12 mouse cellular contexts compared by ENCODE assay signal in genomic region chr7:30744022-30744598, GRCm38 (mm10). TPM values are rescaled to one million over a fixed set of nuclear protein-coding genes. Genes with fewer than 3 reads are reported as not detected.
DNase-seq lines count a peak whose midpoint lies in the region; ATAC-seq and TF ChIP-seq lines count a peak whose summit lies in the region.
"Had no signal": no experiment of that assay in that cellular context is flagged by ENCODE, and none has a peak within 500 bp of the region (broad histone marks: within the 10 kb centered on the region; RNA-seq: fewer than 3 reads in every experiment).

No protein-coding gene starts in this region.

- TF ChIP-seq CTCF in lung, embryonic 14.5 days (IDR thresholded peaks at IDR 0.05; ENCODE audit: low read depth): no peak; the same call in 1 of the 2 replicates

- WGBS in hindbrain, embryonic 14.5 days: 58% methylated on average over 4 of the region's 4 CpGs
- WGBS in hindbrain, embryonic 12.5 days: 52% methylated on average over 4 of the region's 4 CpGs
- WGBS in lung, embryonic 14.5 days: 23% methylated on average over 4 of the region's 4 CpGs

- peak; percentile 29 for DNase-seq in hindbrain, embryonic 14.5 days (ENCODE audit: low spot score)
- peak; percentile 51 for DNase-seq in Muller cell, postnatal 12 days (ENCODE audit: inconsistent ontology term)
- DNase-seq in forelimb bud, embryonic 11.5 days (ENCODE audit: low read depth, low spot score): peak; percentile 4
- peak; percentile 36 for DNase-seq in lung, embryonic 14.5 days
- DNase-seq in layer of hippocampus, postnatal 14 days (ENCODE audit: low spot score in 2 of 2): no peak
- no peak for DNase-seq in left cerebral cortex, postnatal 25 days (ENCODE audit: low spot score in 2 of 2)

- H3K4me1 ChIP-seq in hindbrain, embryonic 14.5 days (replicated peaks; ENCODE audit: control insufficient read depth, insufficient read depth, low read length): no peaks in the 10 kb centered on the region
- no peaks in the 10 kb centered on the region for H3K4me1 ChIP-seq in hindbrain, embryonic 12.5 days
- H3K4me1 ChIP-seq in lung, embryonic 14.5 days (ENCODE audit: insufficient read depth): no peaks in the 10 kb centered on the region

- no peak overlapping the region for H3K4me3 ChIP-seq in hindbrain, embryonic 14.5 days (replicated peaks; ENCODE audit: low read length)
- H3K4me3 ChIP-seq in hindbrain, embryonic 12.5 days: no peak overlapping the region
- H3K4me3 ChIP-seq in lung, embryonic 14.5 days (ENCODE audit: low read depth, low read length): no peak overlapping the region

- no peak overlapping the region for H3K4me2 ChIP-seq in hindbrain, embryonic 14.5 days (replicated peaks)
- no peak overlapping the region for H3K4me2 ChIP-seq in hindbrain, embryonic 12.5 days (replicated peaks)
- no peak overlapping the region for H3K4me2 ChIP-seq in lung, embryonic 14.5 days

- H3K27ac ChIP-seq in hindbrain, embryonic 14.5 days: no peak overlapping the region
- no peak overlapping the region for H3K27ac ChIP-seq in hindbrain, embryonic 12.5 days
- H3K27ac ChIP-seq in lung, embryonic 14.5 days (ENCODE audit: low read depth): peak overlapping the region; percentile 24; the same call in 1 of the 2 replicates

- no peak; the same call in 1 of the 2 replicates for ATAC-seq in hindbrain, embryonic 14.5 days (ENCODE audit: low FRiP score)
- ATAC-seq in hindbrain, embryonic 12.5 days (ENCODE audit: low FRiP score): no peak
- peak; percentile 52; the same call in 1 of the 2 replicates for ATAC-seq in lung, embryonic 14.5 days (ENCODE audit: insufficient read depth)
- ATAC-seq in erythroid progenitor cell, adult 5-6 weeks (replicated peaks; ENCODE audit: low FRiP score, poor library complexity, severe bottlenecking): no peak

- no peak overlapping the region for H3K9ac ChIP-seq in hindbrain, embryonic 14.5 days
- H3K9ac ChIP-seq in hindbrain, embryonic 12.5 days: no peak overlapping the region
- no peak overlapping the region for H3K9ac ChIP-seq in lung, embryonic 14.5 days

- peaks cover 11% of the 10 kb centered on the region; the same call in 1 of the 2 replicates for H3K36me3 ChIP-seq in hindbrain, embryonic 14.5 days (replicated peaks; ENCODE audit: control insufficient read depth, insufficient read depth)
- H3K36me3 ChIP-seq in hindbrain, embryonic 12.5 days: peaks cover 18% of the 10 kb centered on the region
- H3K36me3 ChIP-seq in lung, embryonic 14.5 days (ENCODE audit: insufficient read depth): no peaks in the 10 kb centered on the region

- H3K27me3 ChIP-seq in hindbrain, embryonic 14.5 days (ENCODE audit: control insufficient read depth, insufficient read depth, low read length): no peaks in the 10 kb centered on the region
- no peaks in the 10 kb centered on the region for H3K27me3 ChIP-seq in hindbrain, embryonic 12.5 days
- H3K27me3 ChIP-seq in lung, embryonic 14.5 days (ENCODE audit: insufficient read depth, low read length): no peaks in the 10 kb centered on the region

- H3K9me3 ChIP-seq in hindbrain, embryonic 14.5 days (ENCODE audit: control insufficient read depth, low read length): no peaks in the 10 kb centered on the region
- no peaks in the 10 kb centered on the region for H3K9me3 ChIP-seq in hindbrain, embryonic 12.5 days (replicated peaks)
- H3K9me3 ChIP-seq in lung, embryonic 14.5 days (ENCODE audit: low read depth, low read length): no peaks in the 10 kb centered on the region
- H3K9me3 ChIP-seq: G1E had no signal

- intact Hi-C loops in left cerebral cortex, postnatal 25 days (cut with DNase I): no loop called here

RNA-seq across cellular contexts. Expression of gene Gapdhs, which starts 0.6 kb away (rescaled TPM):
- 0.14 and 1.3 TPM in 2 replicates for polyA plus RNA-seq in hindbrain, embryonic 14.5 days (2014; fragmentation: Nextera tagmentation; extraction: Ambion mirVana)
- 0.76 and 1.1 TPM in 2 replicates for polyA plus RNA-seq in hindbrain, embryonic 12.5 days (2016; fragmentation: Nextera tagmentation; extraction: Ambion mirVana)
- 0.68 and 0.91 TPM in 2 replicates for polyA plus RNA-seq in lung, embryonic 14.5 days (2014; fragmentation: Nextera tagmentation; extraction: Ambion mirVana)
- not detected in 2 replicates for total RNA-seq in erythroid progenitor cell, adult 5-6 weeks (2015; ENCODE audit: low replicate concordance)
- not detected in 2 replicates for total RNA-seq in erythroid progenitor cell, adult 5-6 weeks (2017; ENCODE audit: low replicate concordance)
- not detected for total RNA-seq in layer of hippocampus, postnatal 14 days (2021)
- not detected for total RNA-seq in left cerebral cortex, postnatal 25 days (2021)
- total RNA-seq: G1E; layer of hippocampus, postnatal 25 days had no signal
- polyA plus RNA-seq: G1E; spleen, adult 2 months had no signal

RNA-seq across cellular contexts. Expression of gene Sbsn, which starts 7.2 kb away (rescaled TPM):
- polyA plus RNA-seq in hindbrain, embryonic 14.5 days (2014; fragmentation: Nextera tagmentation; extraction: Ambion mirVana): 0.65 and 2.1 TPM in 2 replicates
- 1.7 and 2.5 TPM in 2 replicates for polyA plus RNA-seq in hindbrain, embryonic 12.5 days (2016; fragmentation: Nextera tagmentation; extraction: Ambion mirVana)
- 0.34 and 1.3 TPM in 2 replicates for polyA plus RNA-seq in lung, embryonic 14.5 days (2014; fragmentation: Nextera tagmentation; extraction: Ambion mirVana)
- total RNA-seq in erythroid progenitor cell, adult 5-6 weeks (2015; ENCODE audit: low replicate concordance): not detected in 2 replicates
- not detected in 2 replicates for total RNA-seq in erythroid progenitor cell, adult 5-6 weeks (2017; ENCODE audit: low replicate concordance)
- 10 to 100 TPM in 1 of 2 experiments, 1 to 10 TPM in 1; 6.8 to 10.7 TPM for total RNA-seq in layer of hippocampus, postnatal 14 days (2021)
- total RNA-seq in left cerebral cortex, postnatal 25 days (2021): 1 to 10 TPM; 5.7 to 7.0 TPM
- total RNA-seq: monocyte, adult 5-6 weeks had no signal

RNA-seq across cellular contexts. Expression of gene Tmem147, which starts 14.8 kb away (rescaled TPM):
- 281 and 319 TPM in 2 replicates for polyA plus RNA-seq in hindbrain, embryonic 14.5 days (2014; fragmentation: Nextera tagmentation; extraction: Ambion mirVana)
- polyA plus RNA-seq in hindbrain, embryonic 12.5 days (2016; fragmentation: Nextera tagmentation; extraction: Ambion mirVana): 147 and 164 TPM in 2 replicates
- 169 and 179 TPM in 2 replicates for polyA plus RNA-seq in lung, embryonic 14.5 days (2014; fragmentation: Nextera tagmentation; extraction: Ambion mirVana)
- 5.4 and 21.0 TPM in 2 replicates for total RNA-seq in erythroid progenitor cell, adult 5-6 weeks (2015; ENCODE audit: low replicate concordance)
- 5.1 and 11.2 TPM in 2 replicates for total RNA-seq in erythroid progenitor cell, adult 5-6 weeks (2017; ENCODE audit: low replicate concordance)
- total RNA-seq in layer of hippocampus, postnatal 14 days (2021): 100 to 1,000 TPM; 127 to 143 TPM
- 100 to 1,000 TPM; 119 to 130 TPM for total RNA-seq in left cerebral cortex, postnatal 25 days (2021)

RNA-seq across cellular contexts. Expression of gene Dmkn, which starts 19.4 kb away (rescaled TPM):
- 2.2 and 2.4 TPM in 2 replicates for polyA plus RNA-seq in hindbrain, embryonic 14.5 days (2014; fragmentation: Nextera tagmentation; extraction: Ambion mirVana)
- 0.59 and 0.67 TPM in 2 replicates for polyA plus RNA-seq in hindbrain, embryonic 12.5 days (2016; fragmentation: Nextera tagmentation; extraction: Ambion mirVana)
- 2.4 TPM in 2 replicates for polyA plus RNA-seq in lung, embryonic 14.5 days (2014; fragmentation: Nextera tagmentation; extraction: Ambion mirVana)
- total RNA-seq in erythroid progenitor cell, adult 5-6 weeks (2015; ENCODE audit: low replicate concordance): 1.7 and 9.4 TPM in 2 replicates
- total RNA-seq in erythroid progenitor cell, adult 5-6 weeks (2017; ENCODE audit: low replicate concordance): 9.7 TPM in 1 of 2 replicates, not detected in the other
- total RNA-seq in layer of hippocampus, postnatal 14 days (2021): 1 to 10 TPM; 1.3 to 2.2 TPM
- total RNA-seq in left cerebral cortex, postnatal 25 days (2021): 1 to 10 TPM; 4.0 to 5.0 TPM
- total RNA-seq: monocyte, adult 5-6 weeks had no signal
- polyA plus RNA-seq: G1E had no signal

RNA-seq across cellular contexts. Expression of gene Atp4a, which starts 32.1 kb away (rescaled TPM):
- polyA plus RNA-seq in hindbrain, embryonic 14.5 days (2014; fragmentation: Nextera tagmentation; extraction: Ambion mirVana): 2.0 and 2.1 TPM in 2 replicates
- polyA plus RNA-seq in hindbrain, embryonic 12.5 days (2016; fragmentation: Nextera tagmentation; extraction: Ambion mirVana): 0.93 and 1.3 TPM in 2 replicates
- 0.23 and 0.42 TPM in 2 replicates for polyA plus RNA-seq in lung, embryonic 14.5 days (2014; fragmentation: Nextera tagmentation; extraction: Ambion mirVana)
- total RNA-seq in erythroid progenitor cell, adult 5-6 weeks (2015; ENCODE audit: low replicate concordance): 4.0 TPM in 1 of 2 replicates, not detected in the other
- total RNA-seq in erythroid progenitor cell, adult 5-6 weeks (2017; ENCODE audit: low replicate concordance): not detected in 2 replicates
- 1 to 10 TPM in 1 of 2 experiments, under 1 TPM in 1; 0.79 to 1.4 TPM for total RNA-seq in layer of hippocampus, postnatal 14 days (2021)
- 1 to 10 TPM in 1 of 2 experiments, under 1 TPM in 1; 0.60 to 1.2 TPM for total RNA-seq in left cerebral cortex, postnatal 25 days (2021)
- total RNA-seq: monocyte, adult 5-6 weeks had no signal
- polyA plus RNA-seq: G1E had no signal

Comparison
In these comparisons a context has a peak if more than half of its experiments do, and no peak if none do; other contexts are left out.
1. DNase-seq: peak in hindbrain, embryonic 14.5 days (single experiment), Muller cell, postnatal 12 days (single experiment), forelimb bud, embryonic 11.5 days (single experiment) and lung, embryonic 14.5 days (single experiment); none in layer of hippocampus, postnatal 14 days (0 of 2) and left cerebral cortex, postnatal 25 days (0 of 2).
2. RNA of gene Sbsn, which starts 7.2 kb away (total RNA-seq): 6.8 to 10.7 TPM in layer of hippocampus, postnatal 14 days and 5.7 to 7.0 TPM in left cerebral cortex, postnatal 25 days; not detected in erythroid progenitor cell, adult 5-6 weeks; every median in the first group is over 4 times any median in the second.
3. RNA of gene Tmem147, which starts 14.8 kb away (total RNA-seq): 127 to 143 TPM in layer of hippocampus, postnatal 14 days and 119 to 130 TPM in left cerebral cortex, postnatal 25 days; 5.1 to 21.0 TPM in erythroid progenitor cell, adult 5-6 weeks; every median in the first group is over 4 times any median in the second.